Mouse (Mus musculus) stomach, embryonic 16.5 days (tissue): ENCODE results near the gene Tbc1d10b. TPM values are rescaled to one million over a fixed set of nuclear protein-coding genes. Genes with fewer than 3 reads are reported as not detected.

Experiments used
- ATAC-seq: fragments of 200-750 bp; cut with Nextera tagmentation; 2 replicates; pipeline ENCODE4 v1.8.0; 2017; ENCODE audit warnings: moderate number of reproducible peaks, moderate TSS enrichment; ENCODE audit not compliant: insufficient read depth, low FRiP score
- H3K27ac ChIP-seq: fragments of 300-500 bp; sonication (generic); 2 replicates; pipeline ENCODE4 v1.5.1; 2014; ENCODE audit warnings: low read length
- H3K27me3 ChIP-seq: fragments of 300-500 bp; sonication (generic); 2 replicates; pipeline ENCODE4 v1.6.1; 2014; ENCODE audit warnings: low read length, control low read depth, mixed read lengths; ENCODE audit not compliant: control insufficient read depth, insufficient read depth
- H3K36me3 ChIP-seq: fragments of 300-500 bp; sonication (generic); 2 replicates; pipeline ENCODE4 v1.6.1; 2014; ENCODE audit warnings: low read length; ENCODE audit not compliant: control insufficient read depth, insufficient read depth
- H3K4me1 ChIP-seq: fragments of 300-500 bp; sonication (generic); 2 replicates; pipeline ENCODE4 v1.6.1; 2014; ENCODE audit warnings: low read length, control low read depth, mixed read lengths; ENCODE audit not compliant: control insufficient read depth, insufficient read depth
- H3K4me2 ChIP-seq: fragments of 300-500 bp; sonication (generic); 2 replicates; pipeline ENCODE4 v1.6.1; 2014; ENCODE audit warnings: low read depth, low read length, mixed read lengths
- H3K4me3 ChIP-seq: fragments of 300-500 bp; sonication (generic); replicated peaks from 2 replicates; pipeline ENCODE4 v1.5.1; 2014; ENCODE audit warnings: mild to moderate bottlenecking, low read length
- H3K9ac ChIP-seq: fragments of 300-500 bp; sonication (generic); 2 replicates; pipeline ENCODE4 v1.6.1; 2014; ENCODE audit warnings: low read length
- H3K9me3 ChIP-seq: fragments of 300-500 bp; sonication (generic); replicated peaks from 2 replicates; pipeline ENCODE4 v1.6.1; 2016; ENCODE audit warnings: low read length, control low read depth; ENCODE audit not compliant: control insufficient read depth
- WGBS: fragments of 180-500 bp; shearing (Covaris S2); extraction: QIAGEN DNeasy Blood & Tissue Kit; methylation state at CpG from one replicate; pipeline ENCODE4 v1.1.7; 2014; 5-methylcytosine and 5-hydroxymethylcytosine counted together
- polyA plus RNA-seq: library from polyadenylated mRNA; unstranded; fragments of >200 nt; fragmentation: Nextera tagmentation; extraction: Ambion mirVana; gene quantifications from 2 replicates; pipeline ENCODE4 v1.2.1, GENCODE M21; 2015

Tbc1d10b gene
- polyA plus RNA-seq, 1 experiment from 2014 or later = 15.7 TPM

DNA sequence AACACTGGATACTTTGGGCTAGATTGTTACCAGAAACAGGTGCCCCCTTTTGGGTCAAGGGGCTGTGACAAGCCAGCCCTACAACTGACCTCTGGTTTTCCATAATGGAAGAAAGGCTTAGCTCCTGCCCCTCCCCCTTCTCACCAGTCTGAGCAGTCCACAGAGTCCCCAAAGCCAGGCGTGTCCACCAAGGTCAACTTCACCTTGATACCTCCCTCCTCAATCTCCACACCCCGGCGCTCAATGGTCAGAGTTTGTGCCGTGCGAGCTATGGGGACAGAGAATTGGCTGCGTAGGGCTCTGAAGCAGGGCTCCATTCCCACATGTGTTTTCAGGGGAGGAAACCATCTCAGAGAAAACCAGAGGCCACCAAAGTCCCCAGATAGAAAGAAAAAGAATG lies 9.2 kb upstream of the Tbc1d10b start:
- no peaks in the 10 kb centered on the region for H3K27me3 ChIP-seq
- H3K36me3 ChIP-seq = no peaks in the 10 kb centered on the region
- H3K4me3 ChIP-seq = no peak overlapping the region
- H3K9ac ChIP-seq = no peak overlapping the region
- WGBS = 75% methylated on average over 6 of the region's 6 CpGs
- ATAC-seq = no peak
- H3K9me3 ChIP-seq = no peaks in the 10 kb centered on the region
- no peak overlapping the region for H3K4me2 ChIP-seq
- H3K27ac ChIP-seq = no peak overlapping the region
- H3K4me1 ChIP-seq = no peaks in the 10 kb centered on the region

DNA sequence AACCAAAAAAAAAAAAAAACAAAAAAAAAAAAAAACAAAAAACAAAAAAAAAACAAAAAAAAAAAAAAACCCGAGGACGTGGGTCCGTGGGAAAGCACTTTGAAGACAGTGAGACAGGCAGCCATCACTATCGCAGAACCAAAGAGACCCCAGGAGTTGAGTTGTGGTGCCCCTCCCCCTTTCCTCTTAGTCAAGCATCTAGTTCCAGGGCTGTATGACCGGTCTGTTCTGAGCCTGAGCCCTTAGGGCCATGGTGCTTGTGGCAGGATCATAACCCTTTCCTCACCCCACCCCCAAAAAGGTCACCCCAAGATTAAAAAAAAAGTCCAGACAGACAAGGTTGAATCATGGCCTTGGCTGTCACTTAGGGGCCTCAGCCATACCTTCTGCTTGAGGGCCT lies 8.0 kb upstream of the Tbc1d10b start:
- Histone ChIP-seq H3K9me3 (no peaks in the 10 kb centered on the region), H3K4me3 (no peak overlapping the region), H3K36me3 (no peaks in the 10 kb centered on the region), H3K27me3 (no peaks in the 10 kb centered on the region), H3K27ac (no peak overlapping the region), H3K4me1 (no peaks in the 10 kb centered on the region), H3K4me2 (no peak overlapping the region), H3K9ac (no peak overlapping the region)
- ATAC-seq = no peak
- 83% methylated on average over 5 of the region's 5 CpGs for WGBS

GRCm38 (mm10) chr7:127214981-127215871 lies 7.0 kb upstream of the Tbc1d10b start:
- Histone ChIP-seq H3K9ac (peak overlapping the region; percentile 71), H3K27ac (no peak overlapping the region), H3K4me1 (no peaks in the 10 kb centered on the region), H3K4me2 (peak overlapping the region; percentile 56), H3K4me3 (peak overlapping the region; percentile 39), H3K9me3 (no peaks in the 10 kb centered on the region), H3K36me3 (no peaks in the 10 kb centered on the region), H3K27me3 (no peaks in the 10 kb centered on the region)
- peak; percentile 51 for ATAC-seq
- 24% methylated on average over 33 of the region's 33 CpGs for WGBS

GRCm38 (mm10) chr7:127214521-127214920 lies 6.3 kb upstream of the Tbc1d10b start:
- Histone ChIP-seq H3K27me3 (no peaks in the 10 kb centered on the region), H3K27ac (no peak overlapping the region), H3K36me3 (no peaks in the 10 kb centered on the region), H3K9me3 (no peaks in the 10 kb centered on the region), H3K4me2 (peak overlapping the region; percentile 56), H3K4me3 (peak overlapping the region; percentile 39), H3K9ac (peak overlapping the region; percentile 71), H3K4me1 (no peaks in the 10 kb centered on the region)
- no peak for ATAC-seq
- 46% methylated on average over 21 of the region's 21 CpGs for WGBS

DNA sequence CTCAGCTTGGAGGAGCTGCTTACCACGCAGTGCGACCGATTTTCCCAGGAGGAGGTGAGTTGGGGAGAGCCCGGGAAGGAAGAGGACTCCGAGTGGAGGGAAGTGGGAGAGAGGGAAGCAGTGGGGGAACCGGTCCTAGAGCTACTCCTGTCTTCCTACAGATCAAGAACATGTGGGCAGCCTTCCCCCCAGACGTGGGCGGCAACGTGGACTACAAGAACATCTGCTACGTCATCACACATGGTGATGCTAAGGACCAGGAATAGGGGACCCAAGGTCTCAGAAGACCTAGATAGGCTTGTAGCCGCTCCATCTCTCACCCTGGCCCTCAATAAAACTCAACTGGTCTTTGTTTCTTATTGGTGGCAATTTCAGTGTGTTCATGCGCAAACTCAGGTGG lies 5.7 kb upstream of the Tbc1d10b start:
- WGBS = 62% methylated on average over 12 of the region's 12 CpGs
- Histone ChIP-seq H3K36me3 (no peaks in the 10 kb centered on the region), H3K27me3 (no peaks in the 10 kb centered on the region), H3K9me3 (no peaks in the 10 kb centered on the region), H3K4me1 (no peaks in the 10 kb centered on the region), H3K4me3 (no peak overlapping the region), H3K27ac (no peak overlapping the region), H3K9ac (no peak overlapping the region), H3K4me2 (no peak overlapping the region)
- no peak for ATAC-seq

DNA sequence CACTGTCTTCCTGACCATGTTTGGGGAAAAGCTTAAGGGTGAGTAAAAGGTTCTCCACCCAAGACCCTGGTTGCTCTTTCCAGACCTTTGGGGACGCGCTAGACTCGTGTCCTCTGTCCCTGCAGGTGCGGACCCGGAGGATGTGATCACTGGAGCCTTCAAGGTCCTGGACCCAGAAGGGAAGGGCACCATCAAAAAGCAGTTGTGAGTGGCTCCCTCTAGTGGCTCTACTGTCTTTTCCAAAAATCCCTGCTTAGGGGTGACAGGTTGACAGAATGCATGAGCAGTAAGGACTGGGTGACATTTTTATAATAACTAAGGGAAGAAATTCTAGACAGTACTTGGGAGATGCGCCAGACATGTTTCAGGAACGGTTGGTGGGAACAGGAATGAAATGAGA lies 5.2 kb upstream of the Tbc1d10b start:
- H3K9me3 ChIP-seq = no peaks in the 10 kb centered on the region
- H3K4me3 ChIP-seq = no peak overlapping the region
- H3K36me3 ChIP-seq = no peaks in the 10 kb centered on the region
- WGBS = 43% methylated on average over 7 of the region's 7 CpGs
- ATAC-seq = no peak
- H3K9ac ChIP-seq = no peak overlapping the region
- no peaks in the 10 kb centered on the region for H3K27me3 ChIP-seq
- H3K27ac ChIP-seq = no peak overlapping the region
- H3K4me1 ChIP-seq = no peaks in the 10 kb centered on the region
- no peak overlapping the region for H3K4me2 ChIP-seq

GRCm38 (mm10) chr7:127212432-127213250 lies 4.4 kb upstream of the Tbc1d10b start:
- Histone ChIP-seq H3K27me3 (no peaks in the 10 kb centered on the region), H3K36me3 (no peaks in the 10 kb centered on the region), H3K9ac (no peak overlapping the region), H3K9me3 (no peaks in the 10 kb centered on the region), H3K27ac (no peak overlapping the region), H3K4me3 (no peak overlapping the region), H3K4me1 (no peaks in the 10 kb centered on the region), H3K4me2 (no peak overlapping the region)
- ATAC-seq = no peak
- 87% methylated on average over 12 of the region's 12 CpGs for WGBS

DNA sequence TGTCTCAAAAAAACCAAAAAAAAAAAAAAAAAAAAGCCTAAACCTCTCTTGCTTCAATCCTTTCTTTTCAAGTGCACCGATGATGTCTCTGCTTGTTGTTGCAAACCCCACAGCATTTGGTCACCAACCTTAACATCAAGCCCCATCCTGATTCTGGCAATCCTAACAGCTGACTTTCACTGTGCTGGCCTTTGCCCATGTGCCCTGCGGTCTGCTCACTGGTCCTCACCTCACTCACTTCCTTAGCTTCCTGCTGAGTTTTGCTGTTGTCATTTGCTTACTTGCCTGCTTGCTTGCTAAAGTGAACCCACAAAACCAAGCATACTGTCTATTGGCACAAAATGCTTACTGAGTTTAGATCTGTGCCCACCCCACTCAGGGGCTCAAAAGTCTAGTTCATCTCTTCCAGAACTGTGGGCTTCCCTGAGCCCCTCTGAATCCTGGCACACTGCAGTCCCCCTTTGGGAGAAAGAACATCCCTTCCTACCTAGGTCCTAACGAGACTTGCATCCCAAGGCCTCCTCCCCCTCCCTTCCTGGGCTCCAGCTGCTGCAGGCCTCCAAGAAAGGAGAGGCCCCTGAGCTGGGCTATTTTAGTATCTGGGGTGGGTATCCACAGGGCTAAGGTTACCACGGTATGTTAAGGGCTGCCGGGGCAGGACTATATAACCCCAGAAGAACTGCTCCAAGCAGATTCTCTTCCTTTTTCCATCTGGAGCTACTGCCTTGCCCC lies 2.9 kb upstream of the Tbc1d10b start:
- Histone ChIP-seq H3K9me3 (no peaks in the 10 kb centered on the region), H3K36me3 (no peaks in the 10 kb centered on the region), H3K4me1 (peaks cover 7% of the 10 kb centered on the region; the same call in 1 of the 2 replicates), H3K27ac (no peak overlapping the region), H3K4me2 (no peak overlapping the region), H3K9ac (no peak overlapping the region), H3K4me3 (no peak overlapping the region), H3K27me3 (no peaks in the 10 kb centered on the region)
- ATAC-seq = no peak
- WGBS = 78% methylated on average over 5 of the region's 5 CpGs
